Mouse (Mus musculus) lung, embryonic 15.5 days (tissue): Measurements from ENCODE around the gene Slpi. TPM values are rescaled to one million over a fixed set of nuclear protein-coding genes. Genes with fewer than 3 reads are reported as not detected.

Experiments
- ATAC-seq: fragments of 200-750 bp; cut with Nextera tagmentation; 2 replicates; pipeline ENCODE4 v1.8.0; 2017; ENCODE audit warnings: moderate number of reproducible peaks, borderline replicate concordance; ENCODE audit not compliant: low FRiP score, low TSS enrichment; ENCODE audit errors: extremely low read depth
- H3K27ac ChIP-seq: fragments of 300-500 bp; sonication (generic); 2 replicates; pipeline ENCODE4 v1.5.1; 2015; ENCODE audit warnings: moderate library complexity, mild to moderate bottlenecking, inconsistent platforms
- H3K27me3 ChIP-seq: fragments of 300-500 bp; sonication (generic); 2 replicates; pipeline ENCODE4 v1.6.1; 2015; ENCODE audit warnings: inconsistent platforms
- H3K36me3 ChIP-seq: fragments of 300-500 bp; sonication (generic); 2 replicates; pipeline ENCODE4 v1.6.1; 2015; ENCODE audit warnings: inconsistent platforms
- H3K4me1 ChIP-seq: fragments of 300-500 bp; sonication (generic); 2 replicates; pipeline ENCODE4 v1.6.1; 2015; ENCODE audit warnings: inconsistent platforms
- H3K4me2 ChIP-seq: fragments of 300-500 bp; sonication (generic); 2 replicates; pipeline ENCODE4 v1.6.1; 2015; ENCODE audit warnings: inconsistent platforms, mild to moderate bottlenecking, moderate library complexity
- H3K4me3 ChIP-seq: fragments of 300-500 bp; sonication (generic); 2 replicates; pipeline ENCODE4 v1.5.1; 2015; ENCODE audit warnings: mild to moderate bottlenecking, inconsistent platforms
- H3K9ac ChIP-seq: fragments of 300-500 bp; sonication (generic); 2 replicates; pipeline ENCODE4 v1.6.1; 2015; ENCODE audit warnings: inconsistent platforms
- H3K9me3 ChIP-seq: fragments of 300-500 bp; sonication (generic); 2 replicates; pipeline ENCODE4 v1.6.1; 2016; ENCODE audit warnings: inconsistent platforms
- WGBS: fragments of 180-500 bp; shearing (Covaris S2); methylation state at CpG from one replicate; pipeline ENCODE4 v1.1.7; 2015; 5-methylcytosine and 5-hydroxymethylcytosine counted together
- polyA plus RNA-seq: library from polyadenylated mRNA; unstranded; fragments of >200 nt; fragmentation: Nextera tagmentation; extraction: Ambion mirVana; gene quantifications from 2 replicates; pipeline ENCODE4 v1.2.1, GENCODE M21; 2015

The Slpi gene
- polyA plus RNA-seq, result 1.4 and 1.6 TPM in 2 replicates

DNA sequence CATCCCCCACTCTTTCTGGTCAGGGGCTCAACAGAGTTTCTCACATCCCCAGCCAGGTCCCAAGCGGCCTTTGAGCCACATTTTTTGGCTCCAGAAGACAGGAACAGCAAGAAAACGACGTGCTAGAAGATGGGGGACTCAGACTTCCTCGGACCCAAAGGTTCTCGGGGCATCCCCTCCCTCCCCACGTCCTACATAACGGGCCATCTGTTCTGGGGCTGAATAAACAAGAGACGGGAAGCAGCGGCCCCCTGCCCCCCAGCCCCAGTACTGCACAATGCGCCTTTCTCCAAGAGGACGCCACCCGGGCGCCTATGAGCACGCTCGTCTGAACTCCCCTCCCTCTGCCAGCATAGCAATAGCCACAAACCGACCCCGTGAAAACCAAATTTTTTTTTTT is at the start of gene Slpi:
TSS of gene Slpi (minus strand) at position 76 of the 400 bp plus-strand sequence.
- peak within 1 kb of the TSS; percentile 50 for H3K4me3 ChIP-seq
- peak within 1 kb of the TSS; percentile 39 for H3K9ac ChIP-seq
- under 1% methylated on average over 17 of the region's 17 CpGs for WGBS
- peaks cover 43% of the 10 kb centered on the region for H3K4me1 ChIP-seq
- H3K36me3 ChIP-seq, result no peaks in the 10 kb centered on the region
- H3K4me2 ChIP-seq, result peak within 1 kb of the TSS; percentile 94
- no peaks in the 10 kb centered on the region for H3K9me3 ChIP-seq
- peak; percentile 80; the same call in 1 of the 2 replicates for ATAC-seq
- peak within 1 kb of the TSS; percentile 61 for H3K27ac ChIP-seq
- H3K27me3 ChIP-seq, result peaks cover 10% of the 10 kb centered on the region; the same call in 1 of the 2 replicates

DNA sequence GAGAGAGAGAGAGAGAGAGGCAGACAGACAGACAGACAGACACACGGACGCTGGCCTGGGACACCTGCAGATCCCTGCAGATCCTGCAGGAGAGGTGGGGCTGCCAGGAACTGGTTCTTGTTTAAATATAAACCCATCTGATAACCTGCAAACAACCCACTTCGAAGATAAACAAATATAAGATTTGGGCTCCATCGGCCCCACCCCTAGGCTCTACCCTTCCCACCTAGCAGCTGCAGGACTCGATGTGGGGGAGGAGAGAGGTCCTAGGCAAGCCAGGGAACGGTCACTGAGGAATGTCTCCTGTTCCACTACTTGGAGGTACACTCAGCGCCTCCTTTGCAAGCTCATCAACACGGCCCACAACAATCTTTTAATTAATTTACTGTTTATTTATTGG is 49.4 kb upstream of the Slpi start:
- no peaks in the 10 kb centered on the region for H3K27me3 ChIP-seq
- H3K4me3 ChIP-seq, result 0 out of 2 replicates have a peak overlapping the region, but pooled peaks have one; percentile 1
- peaks cover 89% of the 10 kb centered on the region for H3K4me1 ChIP-seq
- H3K4me2 ChIP-seq, result peak overlapping the region; percentile 26; the same call in 1 of the 2 replicates
- H3K9me3 ChIP-seq, result no peaks in the 10 kb centered on the region
- no peak overlapping the region for H3K9ac ChIP-seq
- 0 out of 2 replicates have a peak overlapping the region, but pooled peaks have one; percentile 22 for H3K27ac ChIP-seq
- ATAC-seq, result no peak
- 35% methylated on average over 8 of the region's 8 CpGs for WGBS
- no peaks in the 10 kb centered on the region for H3K36me3 ChIP-seq

DNA sequence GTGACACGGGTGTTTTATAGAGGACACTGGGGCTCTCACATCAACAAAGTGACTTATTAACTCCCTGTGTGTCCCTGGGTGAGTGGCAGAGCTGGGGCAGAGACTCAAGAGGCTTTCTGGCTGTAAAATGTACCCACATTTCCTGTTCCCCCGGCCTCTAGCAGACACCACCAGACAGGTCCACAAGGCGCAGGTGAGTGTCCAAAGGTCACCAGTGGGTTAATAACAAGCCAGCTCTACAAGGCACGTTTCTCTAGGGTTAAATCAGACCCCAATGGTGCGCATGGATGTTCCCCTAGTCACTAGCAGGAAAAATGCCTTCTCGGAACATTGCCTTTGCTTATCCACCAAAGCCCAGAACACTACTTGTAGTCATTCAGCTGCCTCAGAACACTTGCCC is 48.8 kb upstream of the Slpi start:
- Histone ChIP-seq H3K4me2 (peak overlapping the region; percentile 26; the same call in 1 of the 2 replicates), H3K9me3 (no peaks in the 10 kb centered on the region), H3K27ac (peak overlapping the region; percentile 22; the same call in 1 of the 2 replicates), H3K27me3 (no peaks in the 10 kb centered on the region), H3K4me3 (no peak overlapping the region), H3K4me1 (peaks cover 92% of the 10 kb centered on the region), H3K36me3 (no peaks in the 10 kb centered on the region), H3K9ac (no peak overlapping the region)
- WGBS, result 39% methylated on average over 6 of the region's 6 CpGs
- ATAC-seq, result no peak

DNA sequence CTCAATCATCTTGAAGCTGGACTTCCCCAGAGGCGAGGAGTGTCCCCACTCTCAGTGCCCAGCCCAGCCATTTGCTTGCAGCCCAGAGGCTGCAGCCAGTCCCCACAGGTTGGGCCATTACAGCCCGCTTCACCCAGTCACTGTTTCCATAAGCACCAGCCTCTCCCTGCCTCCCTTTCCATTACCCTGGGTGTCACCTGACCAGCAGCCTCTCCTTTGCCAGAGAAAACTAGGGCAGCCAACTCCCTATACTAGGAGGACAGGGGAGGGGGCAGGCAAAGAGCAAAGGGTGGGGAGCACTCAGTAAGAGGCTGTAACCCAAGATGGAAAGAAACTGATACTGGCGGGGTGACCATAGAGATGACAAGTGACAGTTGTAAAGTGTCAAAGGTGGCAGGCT is 48.1 kb upstream of the Slpi start:
- Histone ChIP-seq H3K4me3 (no peak overlapping the region), H3K36me3 (no peaks in the 10 kb centered on the region), H3K9me3 (no peaks in the 10 kb centered on the region), H3K9ac (no peak overlapping the region), H3K4me2 (peak overlapping the region; percentile 17; the same call in 1 of the 2 replicates), H3K27ac (peak overlapping the region; percentile 35; the same call in 1 of the 2 replicates), H3K4me1 (peaks cover 94% of the 10 kb centered on the region), H3K27me3 (no peaks in the 10 kb centered on the region)
- no peak for ATAC-seq
- 45% methylated on average over 3 of the region's 3 CpGs for WGBS

DNA sequence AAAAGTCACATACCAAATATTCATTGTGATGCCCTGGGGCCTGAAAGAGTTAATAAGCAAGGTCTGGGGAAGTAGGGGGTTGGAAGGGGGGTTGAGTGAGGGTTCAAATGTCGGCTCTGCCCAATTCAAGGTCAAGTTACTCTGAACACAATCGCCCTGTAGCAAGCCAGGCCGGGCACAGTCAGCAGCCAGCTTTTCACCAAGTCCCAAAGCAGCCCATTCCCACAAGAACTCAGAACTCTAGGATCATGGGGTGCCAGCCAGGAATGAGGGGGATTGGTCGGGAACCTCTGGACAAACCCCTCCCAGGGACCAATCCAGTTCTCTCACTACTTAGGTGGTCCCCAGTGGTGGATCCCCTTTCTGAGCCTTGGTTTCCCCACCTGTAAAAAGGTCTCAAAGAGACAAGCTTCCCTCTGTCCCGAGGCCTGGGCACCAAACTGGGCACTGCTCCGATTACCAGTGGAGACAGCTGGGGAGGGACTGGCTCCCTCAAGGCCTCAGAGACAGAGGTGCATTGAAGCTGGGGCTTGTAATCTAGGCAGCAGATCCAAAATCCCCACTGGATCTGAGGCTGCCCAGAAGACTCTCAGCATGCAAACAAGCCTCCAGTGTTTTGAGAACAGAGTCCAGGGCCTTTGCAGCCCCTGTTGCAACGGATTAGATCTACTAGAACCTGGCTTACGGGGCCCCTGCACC is 47.5 kb upstream of the Slpi start:
- Histone ChIP-seq H3K27ac (peak overlapping the region; percentile 35; the same call in 1 of the 2 replicates), H3K36me3 (no peaks in the 10 kb centered on the region), H3K9ac (no peak overlapping the region), H3K27me3 (no peaks in the 10 kb centered on the region), H3K4me2 (peak overlapping the region; percentile 17; the same call in 1 of the 2 replicates), H3K9me3 (no peaks in the 10 kb centered on the region), H3K4me3 (no peak overlapping the region), H3K4me1 (peaks cover 94% of the 10 kb centered on the region)
- no peak for ATAC-seq
- 23% methylated on average over 8 of the region's 8 CpGs for WGBS

DNA sequence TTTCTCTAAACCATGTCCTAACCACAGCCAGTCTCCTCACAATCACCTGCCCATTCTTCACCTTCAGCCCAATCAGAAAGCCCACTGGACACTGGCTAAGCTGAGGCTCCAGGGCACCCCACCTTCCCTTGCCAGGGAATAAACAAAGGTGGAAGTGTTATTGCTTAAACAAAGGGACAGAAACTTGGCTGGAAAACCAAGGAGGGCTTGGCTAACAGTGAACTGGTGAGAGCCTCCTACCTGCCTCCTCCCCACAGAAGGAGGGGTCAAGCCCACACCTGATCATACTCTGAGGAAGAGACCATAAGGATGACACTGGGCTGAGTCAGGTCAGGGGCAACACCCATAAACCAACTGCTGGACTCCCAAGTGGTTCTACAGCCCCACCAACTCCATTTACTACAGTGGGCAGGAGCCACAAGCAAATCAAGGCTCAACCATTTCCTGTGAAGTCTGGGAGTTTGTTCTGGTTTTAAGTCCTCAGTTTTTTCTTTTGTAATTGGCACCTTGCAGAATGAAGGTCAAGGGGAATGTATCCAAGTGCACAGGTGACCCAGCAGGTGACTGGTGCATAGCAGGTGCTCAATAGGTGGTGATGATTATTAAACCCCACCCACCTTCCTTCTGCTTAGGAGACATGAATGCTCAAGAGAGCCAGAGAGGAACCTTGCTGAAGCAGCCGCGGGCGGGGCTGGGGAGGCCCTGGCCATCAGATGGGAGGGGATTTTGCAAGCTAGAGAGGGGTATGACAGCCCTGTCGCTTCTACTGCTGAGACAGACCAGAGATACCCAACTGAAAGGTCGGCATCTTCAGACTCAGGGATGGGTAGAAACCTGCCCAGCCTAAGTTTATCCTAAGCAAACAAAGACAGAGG is 46.6 kb upstream of the Slpi start:
- H3K4me1 ChIP-seq, result peaks cover 94% of the 10 kb centered on the region
- H3K4me3 ChIP-seq, result no peak overlapping the region
- no peak overlapping the region for H3K9ac ChIP-seq
- no peak for ATAC-seq
- H3K27me3 ChIP-seq, result no peaks in the 10 kb centered on the region
- H3K27ac ChIP-seq, result peak overlapping the region; percentile 12; the same call in 1 of the 2 replicates
- WGBS, result 37% methylated on average over 5 of the region's 5 CpGs
- H3K9me3 ChIP-seq, result no peaks in the 10 kb centered on the region
- H3K36me3 ChIP-seq, result no peaks in the 10 kb centered on the region
- H3K4me2 ChIP-seq, result no peak overlapping the region

DNA sequence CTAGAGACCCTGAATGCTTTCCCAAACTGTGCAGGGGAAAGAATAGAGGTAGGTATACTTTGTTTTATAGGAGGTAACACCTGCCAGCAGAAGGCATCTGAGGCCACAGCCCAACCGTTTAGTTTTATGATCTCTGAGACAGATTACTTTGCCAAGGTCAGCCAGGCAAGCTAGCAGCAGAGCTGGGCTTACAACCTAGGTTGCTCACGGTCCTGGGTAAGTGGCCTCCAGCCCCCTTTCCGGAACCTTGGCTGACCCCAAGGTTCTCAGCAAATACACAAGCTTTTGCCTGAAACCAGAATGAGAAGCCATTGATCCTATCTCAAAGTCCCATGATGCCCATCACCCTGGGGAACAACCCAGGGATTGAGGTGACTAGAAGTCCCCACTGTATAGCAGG is 45.8 kb upstream of the Slpi start:
- H3K36me3 ChIP-seq, result no peaks in the 10 kb centered on the region
- ATAC-seq, result no peak
- no peak overlapping the region for H3K9ac ChIP-seq
- H3K27me3 ChIP-seq, result no peaks in the 10 kb centered on the region
- no peak overlapping the region for H3K4me3 ChIP-seq
- no peaks in the 10 kb centered on the region for H3K9me3 ChIP-seq
- 42% methylated on average over 3 of the region's 3 CpGs for WGBS
- H3K4me2 ChIP-seq, result no peak overlapping the region
- peaks cover 92% of the 10 kb centered on the region for H3K4me1 ChIP-seq
- H3K27ac ChIP-seq, result no peak overlapping the region

DNA sequence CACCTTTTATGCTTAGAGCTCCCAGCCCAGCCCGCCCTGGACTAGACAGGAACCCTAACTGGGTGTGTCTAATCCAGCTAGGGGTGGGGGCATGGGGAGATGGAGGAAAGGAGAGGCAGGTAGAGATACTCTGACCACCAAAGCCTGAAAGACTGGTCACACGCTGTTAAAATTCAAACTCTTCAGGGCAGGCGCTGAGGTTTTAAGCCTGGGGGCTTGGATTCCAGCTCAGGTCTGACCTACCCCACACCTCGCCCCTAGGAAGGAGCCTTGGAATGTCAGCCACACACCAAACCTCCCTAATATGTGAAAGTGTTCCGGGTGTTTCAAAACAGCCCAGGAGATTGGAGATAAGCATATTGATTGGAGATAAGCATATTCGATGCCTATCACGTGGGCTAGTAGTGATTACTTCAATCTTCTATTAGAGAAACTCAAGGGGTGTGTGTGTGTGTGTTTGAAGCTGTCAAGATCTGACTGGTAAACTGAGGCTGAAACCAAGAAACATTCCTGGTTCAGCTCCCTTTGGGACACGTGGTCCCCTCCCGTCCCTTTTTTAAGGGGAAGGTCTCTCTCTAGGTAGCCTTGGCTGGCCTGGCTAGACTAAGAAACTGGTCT is 44.5 kb upstream of the Slpi start:
- no peaks in the 10 kb centered on the region for H3K9me3 ChIP-seq
- H3K4me3 ChIP-seq, result no peak overlapping the region
- 63% methylated on average over 9 of the region's 9 CpGs for WGBS
- H3K4me1 ChIP-seq, result peaks cover 79% of the 10 kb centered on the region
- H3K9ac ChIP-seq, result no peak overlapping the region
- H3K27me3 ChIP-seq, result no peaks in the 10 kb centered on the region
- peaks cover 13% of the 10 kb centered on the region for H3K36me3 ChIP-seq
- no peak for ATAC-seq
- H3K27ac ChIP-seq, result peak overlapping the region; percentile 71; the same call in 1 of the 2 replicates
- H3K4me2 ChIP-seq, result peak overlapping the region; percentile 25

DNA sequence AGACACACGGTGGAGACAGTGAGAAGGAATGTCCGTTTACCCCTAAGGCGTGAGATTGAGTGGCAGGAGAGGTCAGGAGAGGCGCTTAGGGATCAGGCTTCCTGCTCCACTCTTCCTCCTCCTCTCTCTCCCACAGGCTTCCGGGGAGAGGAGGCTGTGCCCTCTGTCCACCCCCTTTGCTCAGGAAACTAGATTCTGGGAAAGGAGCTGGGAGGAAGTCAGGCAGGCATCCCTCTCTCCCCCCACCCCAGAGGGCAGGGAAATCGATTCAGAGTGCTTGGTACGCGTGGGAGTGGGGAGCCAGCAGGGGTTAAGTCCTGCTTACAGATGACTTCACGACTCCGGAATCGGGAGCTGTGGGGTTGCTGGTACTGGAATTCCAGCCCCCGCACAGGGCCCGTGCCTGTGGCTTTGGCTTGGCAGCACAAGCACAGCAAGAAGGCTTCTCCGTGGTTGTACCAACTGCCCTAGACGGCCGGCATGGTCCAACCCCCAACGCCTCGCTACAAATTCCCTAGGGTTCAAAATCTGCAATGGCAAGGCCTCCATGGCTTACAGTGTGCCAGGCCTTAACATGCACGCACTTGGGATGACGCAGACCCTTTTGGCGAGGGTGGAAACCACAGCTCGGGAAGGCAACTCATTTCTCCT is 43.8 kb upstream of the Slpi start:
- 0 out of 2 replicates have a peak overlapping the region, but pooled peaks have one; percentile 15 for H3K9ac ChIP-seq
- peaks cover 74% of the 10 kb centered on the region for H3K4me1 ChIP-seq
- ATAC-seq, result 0 out of 2 replicates have a peak, but pooled peaks have one; percentile 21
- no peaks in the 10 kb centered on the region for H3K9me3 ChIP-seq
- WGBS, result 23% methylated on average over 22 of the region's 22 CpGs
- no peaks in the 10 kb centered on the region for H3K27me3 ChIP-seq
- peak overlapping the region; percentile 71 for H3K27ac ChIP-seq
- peaks cover 20% of the 10 kb centered on the region for H3K36me3 ChIP-seq
- H3K4me2 ChIP-seq, result peak overlapping the region; percentile 25
- H3K4me3 ChIP-seq, result no peak overlapping the region; the same call in 1 of the 2 replicates

DNA sequence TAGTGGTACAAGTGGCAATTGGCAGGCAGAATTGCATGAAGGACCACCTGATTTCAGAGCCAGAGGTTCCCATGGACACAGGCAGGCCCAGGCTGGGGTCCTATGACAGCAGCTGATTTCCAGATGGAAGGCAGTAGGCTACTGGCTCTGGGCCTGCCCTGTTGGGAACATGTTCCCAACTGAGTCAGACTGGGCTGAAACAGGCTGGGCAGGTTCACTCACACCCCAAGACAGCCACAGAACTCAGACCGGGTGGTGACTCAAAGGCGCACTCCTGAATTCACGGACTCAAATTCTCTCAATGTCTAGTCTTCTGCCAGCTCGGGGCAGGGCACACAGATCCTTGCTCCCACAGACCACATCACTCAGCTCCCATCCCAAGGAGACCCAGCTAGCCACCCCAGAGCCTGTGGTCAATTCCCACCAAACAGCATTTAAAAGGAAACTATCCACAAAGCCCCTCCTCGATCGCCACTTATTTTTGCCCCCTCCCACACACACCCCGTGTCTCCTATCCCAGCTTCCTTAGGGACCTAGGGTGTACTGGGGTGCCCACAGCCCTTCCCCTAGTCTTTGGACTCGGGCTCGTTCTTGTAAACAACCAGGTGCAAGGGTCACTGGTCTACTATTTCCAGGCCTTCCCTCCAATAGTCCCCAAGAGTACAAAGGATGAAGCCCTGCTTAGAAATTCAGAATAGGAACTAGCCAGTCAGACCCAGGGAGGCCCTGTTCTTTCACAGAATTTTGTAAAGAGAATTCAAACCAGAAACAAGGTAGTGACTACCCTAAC is 43.0 kb upstream of the Slpi start:
- Histone ChIP-seq H3K4me2 (peak overlapping the region; percentile 25), H3K36me3 (peaks cover 25% of the 10 kb centered on the region), H3K4me1 (peaks cover 66% of the 10 kb centered on the region), H3K27ac (peak overlapping the region; percentile 71), H3K4me3 (no peak overlapping the region), H3K9ac (no peak overlapping the region), H3K9me3 (no peaks in the 10 kb centered on the region), H3K27me3 (no peaks in the 10 kb centered on the region)
- ATAC-seq, result no peak
- WGBS, result 45% methylated on average over 9 of the region's 9 CpGs
